Mouse (Mus musculus): ENCODE measurements around the gene Zfp324.
"Not testable (repeated sequence)": the region's sequence is repeated elsewhere in the genome, so short reads cannot be mapped to it uniquely, and the experiment has no call there.

Gene Zfp324

DNA sequence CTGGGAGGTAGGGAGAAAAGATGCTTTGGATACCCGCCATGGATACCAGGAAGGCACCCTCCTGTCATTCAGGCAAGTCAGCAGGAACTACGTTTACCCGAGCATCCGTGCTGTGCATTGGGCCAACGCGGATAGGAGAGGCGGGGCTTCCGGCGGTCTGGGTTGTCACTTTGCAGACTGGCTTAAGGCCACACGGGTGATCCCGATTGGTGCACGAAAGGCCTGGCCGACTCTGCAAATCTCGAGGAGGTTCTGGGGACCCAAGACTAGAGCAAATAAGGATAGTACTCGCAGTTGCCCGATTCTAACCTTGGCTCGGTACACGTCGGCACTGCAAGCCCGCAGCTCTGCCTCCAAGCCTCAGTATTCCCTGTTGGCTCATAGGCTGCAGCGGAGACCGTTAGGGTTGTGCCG lies at the start of gene Zfp324:
TSS of gene Zfp324 (plus strand) at position 161 of the 414 bp plus-strand sequence.
- DNase-seq (ENCODE audit: low spot score) = peak; percentile 86

GRCm38 (mm10) chr7:12920495-12920894 lies 45.1 kb upstream of the Zfp324 start:
- not testable (repeated sequence) for DNase-seq (ENCODE audit: low spot score)

DNA sequence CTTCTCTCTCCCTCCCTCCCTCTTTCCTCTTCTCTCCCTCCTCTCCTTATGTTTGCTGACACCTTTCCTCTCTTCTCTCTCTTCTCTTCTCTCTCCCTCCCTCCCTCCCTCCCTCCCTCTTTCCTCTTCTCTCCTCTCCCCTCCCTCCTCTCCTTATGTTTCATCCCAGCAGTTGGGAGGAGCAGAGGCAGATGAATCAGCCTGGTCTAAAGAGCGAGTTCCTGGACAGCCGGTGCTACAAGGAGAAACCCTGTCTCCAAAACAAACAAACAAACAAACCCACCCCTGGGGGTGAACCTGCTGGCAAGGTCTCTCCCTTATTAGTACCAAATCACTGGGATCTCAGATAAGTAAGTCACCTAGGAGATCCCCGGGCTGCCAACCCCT lies 44.3 kb upstream of the Zfp324 start:
- no peak for DNase-seq (ENCODE audit: low spot score)

DNA sequence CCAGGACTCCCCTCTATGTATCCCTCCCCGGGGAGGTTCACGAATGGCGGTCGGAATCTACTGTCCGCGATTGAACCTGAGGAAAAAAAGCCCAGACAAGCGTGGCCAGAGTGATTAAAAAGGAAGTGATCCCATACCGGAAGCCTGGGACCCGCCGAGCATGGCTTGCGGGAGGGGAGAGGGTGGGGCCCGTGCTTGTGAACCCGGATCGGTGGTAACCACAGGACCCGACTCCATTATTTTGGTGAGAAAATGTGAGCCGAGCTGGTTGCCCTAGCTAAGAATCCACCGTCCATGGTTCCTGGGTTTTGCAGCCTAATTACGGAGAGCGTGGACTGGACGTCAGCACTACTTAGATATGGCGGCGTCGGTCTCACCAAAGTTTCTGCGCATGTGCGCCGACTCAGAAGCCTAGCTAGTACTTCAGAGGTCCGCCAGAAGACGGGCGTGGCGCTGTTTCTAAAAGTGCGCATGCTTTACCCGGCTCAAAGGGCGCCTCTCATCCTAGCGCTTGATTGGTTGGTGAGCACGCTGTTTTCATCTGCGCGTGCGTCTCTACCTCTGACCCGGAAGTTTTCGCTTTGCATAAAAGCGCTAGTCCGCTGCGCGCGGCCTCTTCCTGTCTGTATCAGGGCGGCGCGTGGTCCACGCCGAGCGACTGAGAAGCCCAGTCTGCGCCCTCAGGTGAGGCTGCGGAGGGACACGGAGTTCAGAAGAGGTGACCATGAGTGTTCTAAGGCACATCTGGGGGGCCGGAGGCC lies 43.8 kb upstream of the Zfp324 start, which contains the start of gene Rps5:
TSS of gene Rps5 (plus strand) at position 586 of the 761 bp plus-strand sequence.
- DNase-seq (ENCODE audit: low spot score) = peak; percentile 98

GRCm38 (mm10) chr7:12922729-12923128 lies 42.9 kb upstream of the Zfp324 start:
- DNase-seq (ENCODE audit: low spot score) = no peak

GRCm38 (mm10) chr7:12926316-12926715 lies 39.3 kb upstream of the Zfp324 start:
- DNase-seq (ENCODE audit: low spot score) = no peak

- no peak for DNase-seq (ENCODE audit: low spot score)
Observed at GRCm38 (mm10) chr7:12927191-12927680, 38.4 kb upstream of the Zfp324 start, which contains the start of gene Rnf225. Rnf225 (plus strand) TSS chr7:12927416.

- DNase-seq (ENCODE audit: low spot score) = no peak
Observed at GRCm38 (mm10) chr7:12927693-12928589, 37.7 kb upstream of the Zfp324 start.

DNA sequence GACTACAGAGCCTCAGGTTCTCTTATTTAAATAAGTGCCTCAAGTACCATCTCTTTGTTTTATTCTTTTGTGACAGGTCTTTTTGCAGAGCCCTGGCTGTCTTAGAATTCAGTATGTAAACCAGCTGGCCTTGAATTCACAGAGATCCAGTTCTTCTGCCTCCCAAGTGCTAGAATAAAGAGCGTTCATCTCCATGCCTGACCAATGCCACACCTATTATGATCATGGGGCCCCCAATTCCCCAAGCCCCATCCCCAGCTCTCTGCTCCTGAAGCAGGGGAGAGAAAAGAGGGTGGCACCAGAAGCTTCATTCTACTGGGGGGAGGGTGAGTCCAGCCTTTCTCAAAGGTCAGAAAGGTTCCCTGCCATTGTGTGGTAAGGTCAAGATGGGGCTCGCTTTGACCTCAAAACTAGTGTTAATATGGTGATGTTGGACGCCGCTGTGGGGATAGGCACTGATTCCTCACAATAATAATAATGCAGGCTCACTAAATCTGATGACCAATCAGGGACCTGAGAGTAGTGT lies 32.0 kb upstream of the Zfp324 start:
- DNase-seq (ENCODE audit: low spot score) = no peak

- DNase-seq (ENCODE audit: low spot score) = no peak
Observed at GRCm38 (mm10) chr7:12934808-12935207, 30.8 kb upstream of the Zfp324 start.

DNA sequence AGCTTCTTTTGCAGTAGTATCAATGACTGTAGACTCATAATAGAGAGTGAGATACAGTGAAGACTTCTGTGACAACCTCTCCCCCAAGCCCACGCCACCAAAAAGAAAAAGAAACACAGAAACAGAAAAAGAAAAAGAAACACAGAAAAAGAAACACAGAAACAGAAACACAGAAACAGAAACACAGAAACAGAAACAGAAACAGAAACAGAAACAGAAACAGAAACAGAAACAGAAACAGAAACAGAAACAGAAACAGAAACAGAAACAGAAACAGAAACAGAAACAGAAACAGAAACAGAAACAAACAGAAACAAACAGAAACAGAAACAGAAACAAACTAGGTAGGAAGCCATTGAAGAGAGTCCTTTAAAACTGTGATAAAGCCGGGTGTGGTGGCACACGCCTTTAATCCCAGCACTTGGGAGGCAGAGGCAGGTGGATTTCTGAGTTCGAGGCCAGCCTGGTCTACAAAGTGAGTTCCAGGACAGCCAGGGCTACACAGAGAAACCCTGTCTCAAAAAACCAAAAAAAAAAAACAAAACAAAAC lies 28.3 kb upstream of the Zfp324 start:
- not testable (repeated sequence) for DNase-seq (ENCODE audit: low spot score)

DNA sequence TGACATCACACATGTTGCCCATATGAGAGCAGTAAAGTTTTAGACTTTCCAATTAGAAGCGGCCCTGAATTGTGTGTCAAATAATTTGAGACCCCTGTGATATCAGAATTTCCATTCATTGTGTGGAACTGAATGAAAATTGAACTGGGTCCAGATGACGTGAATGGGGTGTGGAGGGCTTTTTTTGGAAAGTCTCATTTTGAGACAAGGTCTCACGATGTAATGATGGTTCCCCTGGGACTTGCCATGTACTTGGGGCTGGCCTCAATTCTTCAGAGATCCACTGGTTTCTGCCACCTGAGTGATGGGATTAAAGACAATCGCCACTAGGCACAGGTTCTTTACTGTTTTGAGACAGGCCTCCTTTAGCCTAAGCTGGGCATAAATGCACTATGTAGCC lies 25.0 kb upstream of the Zfp324 start:
- DNase-seq (ENCODE audit: low spot score) = no peak

GRCm38 (mm10) chr7:12943488-12943887 lies 22.1 kb upstream of the Zfp324 start:
- no peak for DNase-seq (ENCODE audit: low spot score)

- DNase-seq (ENCODE audit: low spot score) = peak; percentile 94
Observed at GRCm38 (mm10) chr7:12949032-12949871, 16.4 kb upstream of the Zfp324 start.

- DNase-seq (ENCODE audit: low spot score) = no peak
Observed at GRCm38 (mm10) chr7:12949872-12950229, 15.8 kb upstream of the Zfp324 start.

- no peak for DNase-seq (ENCODE audit: low spot score)
Observed at GRCm38 (mm10) chr7:12954896-12955295, 10.7 kb upstream of the Zfp324 start.

DNA sequence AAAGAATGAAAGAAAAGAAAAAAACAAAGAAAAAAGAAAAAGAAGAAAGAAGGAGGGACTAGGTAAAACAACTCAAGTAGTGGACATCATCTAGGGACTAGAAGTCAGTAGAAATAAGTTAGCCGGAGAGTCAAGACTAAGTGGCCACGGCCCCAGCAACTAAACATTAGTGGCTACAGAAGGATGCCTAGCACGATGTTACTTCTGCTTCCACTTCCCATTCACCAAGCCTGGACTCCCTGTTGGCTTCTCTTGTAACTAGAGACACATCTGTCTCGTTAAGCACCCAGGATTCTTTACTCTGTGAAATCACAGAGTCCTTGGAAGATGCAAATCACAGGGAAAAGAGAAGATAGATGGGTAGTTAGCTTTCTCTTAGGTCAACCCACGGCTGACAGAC lies 8.1 kb upstream of the Zfp324 start:
- no peak for DNase-seq (ENCODE audit: low spot score)

- no peak for DNase-seq (ENCODE audit: low spot score)
Observed at GRCm38 (mm10) chr7:12958948-12959347, 6.7 kb upstream of the Zfp324 start.

DNA sequence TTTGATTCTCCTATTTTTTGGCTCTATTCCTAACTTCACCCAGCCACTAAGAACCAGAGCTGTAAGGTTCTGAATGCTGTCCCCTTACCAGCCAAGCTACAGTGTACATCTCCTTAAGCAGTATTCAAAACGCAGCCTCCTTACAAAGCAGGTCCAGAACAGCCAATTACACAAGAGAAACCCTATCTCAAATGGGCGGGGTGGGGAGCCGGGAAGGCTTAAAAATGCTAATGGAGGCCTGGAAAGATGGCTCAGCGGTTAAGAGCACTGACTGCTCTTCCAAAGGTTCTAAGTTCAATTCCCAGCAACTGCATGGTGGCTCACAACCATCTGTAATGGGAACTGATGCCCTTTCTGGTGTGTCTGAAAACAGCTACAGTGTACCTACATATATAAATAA lies 5.9 kb upstream of the Zfp324 start:
- DNase-seq (ENCODE audit: low spot score) = no peak

- no peak for DNase-seq (ENCODE audit: low spot score)
Observed at GRCm38 (mm10) chr7:12961511-12962141, 4.0 kb upstream of the Zfp324 start.
